Mouse (Mus musculus) MEL (cell line): Measurements from ENCODE around the gene Fam208a. TPM values are rescaled to one million over a fixed set of nuclear protein-coding genes. Genes with fewer than 3 reads are reported as not detected.

Experiments
- DNase-seq: peaks from one replicate; pipeline ENCODE4 v3.0.0; 2011; ENCODE audit warnings: low read depth, low spot score
- H3K27ac ChIP-seq: 2 replicates; pipeline ENCODE4 v1.5.1; 2012; ENCODE audit warnings: low read depth, mild to moderate bottlenecking, control low read depth, low read length, moderate library complexity; ENCODE audit not compliant: control insufficient read depth
- H3K27me3 ChIP-seq, 2 experiments: fragments of 150-350 bp in 1 of 2; sonication (generic) in 1 of 2; 2 replicates each; pipeline ENCODE4 v1.6.1; 2012; ENCODE audit warnings: low read length in 2 of 2, mild to moderate bottlenecking in 2 of 2, improper control_type of control experiment in 1 of 2, moderate library complexity in 1 of 2; ENCODE audit not compliant: insufficient read depth in 2 of 2, control insufficient read depth in 1 of 2
- H3K36me3 ChIP-seq, 2 experiments: 2 replicates each; pipeline ENCODE4 v1.6.1; 2012 to 2014; ENCODE audit warnings: low read length in 2 of 2, improper control_type of control experiment in 1 of 2, inconsistent platforms in 1 of 2, mild to moderate bottlenecking in 1 of 2; ENCODE audit not compliant: insufficient read depth in 2 of 2, control insufficient read depth in 1 of 2
- H3K4me1 ChIP-seq, 2 experiments: fragments of 150-350 bp in 1 of 2; sonication (generic) in 1 of 2; 2 replicates each; pipeline ENCODE4 v1.6.1; 2012; ENCODE audit warnings: low read length in 2 of 2, improper control_type of control experiment in 1 of 2, mild to moderate bottlenecking in 1 of 2; ENCODE audit not compliant: insufficient read depth in 2 of 2, control insufficient read depth in 1 of 2
- H3K4me3 ChIP-seq, 2 experiments: fragments of 150-350 bp in 1 of 2; sonication (generic) in 1 of 2; 2 replicates each; pipeline ENCODE4 v1.5.1; 2012; ENCODE audit warnings: low read depth in 2 of 2, low read length in 2 of 2, mild to moderate bottlenecking in 2 of 2, moderate library complexity in 2 of 2, control low read depth in 1 of 2, improper control_type of control experiment in 1 of 2; ENCODE audit not compliant: control insufficient read depth in 1 of 2, insufficient read depth in 1 of 2
- H3K79me2 ChIP-seq: 2 replicates; pipeline ENCODE4 v1.6.1; 2012; ENCODE audit warnings: mild to moderate bottlenecking, low read length, moderate library complexity; ENCODE audit not compliant: control insufficient read depth, poor library complexity, insufficient read depth
- H3K9ac ChIP-seq: 2 replicates; pipeline ENCODE4 v1.6.1; 2012; ENCODE audit warnings: low read depth, mild to moderate bottlenecking, control low read depth, low read length, moderate library complexity; ENCODE audit not compliant: control insufficient read depth, poor library complexity, severe bottlenecking
- H3K9me3 ChIP-seq: fragments of 150-350 bp; sonication (generic); replicated peaks from 2 replicates; pipeline ENCODE4 v1.6.1; 2012; ENCODE audit warnings: mild to moderate bottlenecking, low read length, improper control_type of control experiment, moderate library complexity; ENCODE audit not compliant: insufficient read depth
- CHD2 ChIP-seq: IDR thresholded peaks from 2 replicates; pipeline ENCODE4 v1.6.1; 2011; ENCODE audit warnings: low read length, improper control_type of control experiment
- CTCF ChIP-seq, 3 experiments: IDR thresholded peaks in 2 of 3; conservative IDR thresholded peaks in 1 of 3; 2 replicates each; pipeline ENCODE4 v1.5.1; 2011 to 2012; ENCODE audit warnings: low read length in 3 of 3, low read depth in 2 of 3, mild to moderate bottlenecking in 2 of 3, improper control_type of control experiment in 1 of 3, inconsistent platforms in 1 of 3, mixed read lengths in 1 of 3, moderate library complexity in 1 of 3; ENCODE audit not compliant: control insufficient read depth in 1 of 3, insufficient read depth in 1 of 3, poor library complexity in 1 of 3, severe bottlenecking in 1 of 3
- EP300 ChIP-seq, 2 experiments: IDR thresholded peaks; 2 replicates each; pipeline ENCODE4 v1.6.1; 2011; ENCODE audit warnings: improper control_type of control experiment in 2 of 2, low read length in 2 of 2, low read depth in 1 of 2, mild to moderate bottlenecking in 1 of 2
- ETS1 ChIP-seq: IDR thresholded peaks from 2 replicates; pipeline ENCODE4 v1.6.1; 2012; ENCODE audit warnings: low read depth, mild to moderate bottlenecking, inconsistent platforms, low read length, improper control_type of control experiment, moderate library complexity
- HCFC1 ChIP-seq: IDR thresholded peaks from 2 replicates; pipeline ENCODE4 v1.6.1; 2012; ENCODE audit warnings: low read depth, mild to moderate bottlenecking, inconsistent platforms, low read length, improper control_type of control experiment, moderate library complexity
- MAX ChIP-seq: IDR thresholded peaks from 2 replicates; pipeline ENCODE4 v1.6.1; 2011; ENCODE audit warnings: low read length, improper control_type of control experiment
- MAZ ChIP-seq: IDR thresholded peaks from 2 replicates; pipeline ENCODE4 v1.6.1; 2012; ENCODE audit warnings: low read depth, mild to moderate bottlenecking, inconsistent platforms, low read length, improper control_type of control experiment
- MEF2A ChIP-seq: IDR thresholded peaks from 2 replicates; pipeline ENCODE4 v1.6.1; 2014; ENCODE audit warnings: low read depth, mild to moderate bottlenecking, inconsistent platforms, low read length, improper control_type of control experiment; ENCODE audit not compliant: poor library complexity, insufficient replicate concordance, severe bottlenecking; ENCODE audit errors: extremely low read depth
- MXI1 ChIP-seq: IDR thresholded peaks from 2 replicates; pipeline ENCODE4 v1.6.1; 2011; ENCODE audit warnings: mild to moderate bottlenecking, low read depth, low read length, improper control_type of control experiment
- MYB ChIP-seq: IDR thresholded peaks from 2 replicates; pipeline ENCODE4 v1.6.1; 2011; ENCODE audit warnings: mild to moderate bottlenecking, low read depth, low read length, improper control_type of control experiment
- NELFE ChIP-seq: IDR thresholded peaks from 2 replicates; pipeline ENCODE4 v1.6.1; 2011; ENCODE audit warnings: low read depth, low read length, improper control_type of control experiment
- NRF1 ChIP-seq: IDR thresholded peaks from 2 replicates; pipeline ENCODE4 v1.6.1; 2014; ENCODE audit warnings: low read depth, mild to moderate bottlenecking, inconsistent platforms, low read length, improper control_type of control experiment, moderate library complexity; ENCODE audit not compliant: poor library complexity, insufficient read depth, severe bottlenecking
- POLR2A ChIP-seq, 2 experiments: IDR thresholded peaks; 2 replicates each; pipeline ENCODE4 v1.6.1; 2011 to 2012; ENCODE audit warnings: low read length in 2 of 2, mild to moderate bottlenecking in 2 of 2, control low read depth in 1 of 2, improper control_type of control experiment in 1 of 2, low read depth in 1 of 2, moderate library complexity in 1 of 2; ENCODE audit not compliant: control insufficient read depth in 1 of 2, insufficient read depth in 1 of 2, poor library complexity in 1 of 2
- POLR2AphosphoS2 ChIP-seq: IDR thresholded peaks from 2 replicates; pipeline ENCODE4 v1.6.1; 2011; ENCODE audit warnings: low read length, improper control_type of control experiment
- SIN3A ChIP-seq: IDR thresholded peaks from 2 replicates; pipeline ENCODE4 v1.6.1; 2012; ENCODE audit warnings: low read length, improper control_type of control experiment, inconsistent platforms
- TAL1 ChIP-seq: IDR thresholded peaks from 2 replicates; pipeline ENCODE4 v1.6.1; 2012; ENCODE audit warnings: mild to moderate bottlenecking, inconsistent platforms, low read length, moderate library complexity, mixed read lengths
- TBP ChIP-seq: IDR thresholded peaks from 2 replicates; pipeline ENCODE4 v1.8.0; 2011; ENCODE audit warnings: low read depth, low read length, improper control_type of control experiment
- TCF12 ChIP-seq: IDR thresholded peaks from 2 replicates; pipeline ENCODE4 v1.6.1; 2014; ENCODE audit warnings: low read depth, mild to moderate bottlenecking, inconsistent platforms, low read length, improper control_type of control experiment, moderate library complexity
- UBTF ChIP-seq: IDR thresholded peaks from 2 replicates; pipeline ENCODE4 v1.6.1; 2012; ENCODE audit warnings: low read depth, mild to moderate bottlenecking, inconsistent platforms, low read length, improper control_type of control experiment, moderate library complexity, borderline replicate concordance; ENCODE audit not compliant: insufficient read depth
- USF1 ChIP-seq: IDR thresholded peaks from 2 replicates; pipeline ENCODE4 v1.6.1; 2014; ENCODE audit warnings: low read depth, mild to moderate bottlenecking, inconsistent platforms, low read length, improper control_type of control experiment, moderate library complexity
- USF2 ChIP-seq, 2 experiments: IDR thresholded peaks; 2 replicates each; pipeline ENCODE4 v1.6.1; 2011 to 2012; ENCODE audit warnings: improper control_type of control experiment in 2 of 2, low read length in 2 of 2, borderline replicate concordance in 1 of 2, inconsistent platforms in 1 of 2, low read depth in 1 of 2, mild to moderate bottlenecking in 1 of 2; ENCODE audit not compliant: insufficient read depth in 1 of 2
- ZC3H11A ChIP-seq: IDR thresholded peaks from 2 replicates; pipeline ENCODE4 v1.6.1; 2012; ENCODE audit warnings: low read depth, mild to moderate bottlenecking, inconsistent platforms, low read length, improper control_type of control experiment
- ZKSCAN1 ChIP-seq: IDR thresholded peaks from 2 replicates; pipeline ENCODE4 v1.6.1; 2012; ENCODE audit warnings: low read depth, mild to moderate bottlenecking, inconsistent platforms, low read length, improper control_type of control experiment, moderate library complexity
- ZMIZ1 ChIP-seq: IDR thresholded peaks from 2 replicates; pipeline ENCODE4 v1.6.1; 2012; ENCODE audit warnings: low read depth, mild to moderate bottlenecking, inconsistent platforms, low read length, improper control_type of control experiment, moderate library complexity
- ZNF384 ChIP-seq: IDR thresholded peaks from 2 replicates; pipeline ENCODE4 v1.6.1; 2012; ENCODE audit warnings: low read depth, mild to moderate bottlenecking, inconsistent platforms, low read length, improper control_type of control experiment
- polyA plus RNA-seq, 2 experiments: library from polyadenylated mRNA; stranded (reverse) in 1 of 2; unstranded in 1 of 2; fragments of >175 nt in 1 of 2; fragments of >200 nt in 1 of 2; gene quantifications; 2 replicates each; pipeline versions ENCODE4 v1.2.1 to v1.2.4; 2012; ENCODE audit warnings: low replicate concordance in 2 of 2, low read depth in 1 of 2; ENCODE audit not compliant: insufficient read length in 2 of 2, insufficient read depth in 1 of 2, missing spikeins in 1 of 2
- total RNA-seq: library from RNA; depleted of rRNA; stranded (reverse); fragments of 300-350 nt; gene quantifications from 2 replicates; pipeline ENCODE4 v1.2.3, GENCODE M21; 2012

Fam208a gene
- total and polyA plus RNA-seq, 3 experiments, result 3.2 to 25.4 (median 8.7) TPM

DNA sequence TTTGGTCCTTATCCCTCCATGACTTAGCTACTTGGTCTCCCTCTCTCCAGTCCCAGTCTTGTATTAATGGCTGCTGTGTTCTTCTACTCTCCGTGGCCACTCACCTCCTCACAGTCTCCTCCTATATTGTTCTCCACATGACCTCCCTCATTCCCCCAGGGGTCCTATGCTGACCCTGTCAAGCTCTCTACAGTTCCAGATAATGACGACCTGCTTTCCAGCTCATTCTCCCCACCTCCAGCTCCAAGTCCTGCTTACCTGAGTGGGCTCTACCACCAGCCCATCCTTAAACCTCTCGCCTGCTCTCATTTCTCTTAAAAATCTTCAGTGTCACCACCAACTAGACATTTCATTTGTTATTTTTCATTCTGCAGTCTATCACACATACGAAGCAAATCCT lies 72.5 kb downstream of the Fam208a start:
- Histone ChIP-seq H3K9me3 (no peaks in the 10 kb centered on the region), H3K27ac (no peak overlapping the region), H3K9ac (no peak overlapping the region), H3K36me3 (no peaks in the 10 kb centered on the region), H3K79me2 (no peaks in the 10 kb centered on the region), H3K4me3 (no peak overlapping the region), H3K27me3 (no peaks in the 10 kb centered on the region), H3K4me1 (no peaks in the 10 kb centered on the region)
- DNase-seq, result no peak
- TF ChIP-seq EP300 (IDR thresholded peaks at IDR 0.05; ENCODE audit: low read depth in 1 of 2, low read length in 2 of 2) (no peak), POLR2A (IDR thresholded peaks at IDR 0.05; ENCODE audit: control insufficient read depth in 1 of 2, insufficient read depth in 1 of 2, low read depth in 1 of 2, low read length in 2 of 2, poor library complexity in 1 of 2) (no peak), NRF1 (no peak), ETS1 (no peak), MYB (no peak), CTCF (IDR thresholded peaks at IDR 0.05 in 2 of 3, conservative IDR thresholded peaks at IDR 0.05 in 1 of 3; ENCODE audit: control insufficient read depth in 1 of 3, insufficient read depth in 1 of 3, low read depth in 2 of 3, low read length in 3 of 3, poor library complexity in 1 of 3, severe bottlenecking in 1 of 3) (no peak), TAL1 (no peak), ZC3H11A (no peak), HCFC1 (no peak), ZMIZ1 (no peak), MEF2A (no peak)

DNA sequence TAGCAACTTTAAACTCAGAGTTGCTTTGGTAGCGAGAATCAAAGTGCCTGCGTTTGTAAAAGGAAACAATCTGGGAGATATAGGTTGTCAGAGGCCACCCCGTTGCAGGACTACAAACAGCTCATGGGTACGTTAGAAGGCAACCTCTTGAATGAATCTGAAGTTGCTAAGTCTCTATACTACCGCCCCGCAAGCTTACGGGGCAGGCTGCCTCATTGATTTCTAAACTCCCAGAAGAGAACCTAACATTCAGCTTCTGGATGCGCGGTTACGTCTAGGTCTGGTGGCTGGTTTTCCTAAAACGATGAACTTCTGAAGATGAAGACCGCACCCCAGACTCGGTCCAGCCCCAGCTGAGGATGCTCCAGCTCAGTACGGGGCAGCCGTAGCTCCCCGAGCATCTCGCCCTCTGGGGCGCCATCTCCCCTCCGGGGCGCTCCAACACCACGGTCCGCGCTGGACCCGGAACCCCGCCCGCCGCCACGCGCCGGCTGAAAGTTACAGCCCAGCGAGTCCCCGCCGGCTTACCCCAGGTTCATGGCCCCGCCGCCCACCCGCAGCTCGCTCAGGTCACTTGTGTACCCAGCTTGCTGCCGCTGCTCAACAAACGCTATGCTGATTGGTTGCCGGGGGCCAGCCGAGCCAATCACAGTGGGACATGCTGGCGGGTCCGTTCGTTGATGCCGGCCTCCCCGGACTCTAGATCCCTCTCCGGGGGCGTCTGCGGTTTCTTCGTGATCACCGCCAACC lies 79.4 kb downstream of the Fam208a start, which contains the start of gene Ccdc66:
Ccdc66 (minus strand) TSS at position 567 of the 750 bp plus-strand sequence.
- Histone ChIP-seq H3K27me3 (no peaks in the 10 kb centered on the region), H3K4me1 (no peaks in the 10 kb centered on the region), H3K79me2 (peaks cover 7% of the 10 kb centered on the region), H3K9ac (peak within 1 kb of the TSS; percentile 75), H3K4me3 (peak within 1 kb of the TSS; percentile 64 to 81), H3K27ac (peak within 1 kb of the TSS; percentile 41), H3K36me3 (peaks cover 0 to 3% of the 10 kb centered on the region in 2 experiments; a peak in 2 of 4 replicates), H3K9me3 (no peaks in the 10 kb centered on the region)
- peak; percentile 96 for DNase-seq
- TF ChIP-seq UBTF (0 out of 2 replicates have a peak, but pooled peaks have one; percentile 42), CHD2 (peak; percentile 78), MEF2A (no peak), SIN3A (peak; percentile 65), TBP (peak; percentile 48; the same call in 1 of the 2 replicates), TCF12 (peak; percentile 33; the same call in 1 of the 2 replicates), USF2 (IDR thresholded peaks at IDR 0.05; ENCODE audit: borderline replicate concordance in 1 of 2, insufficient read depth in 1 of 2, low read depth in 1 of 2, low read length in 2 of 2) (no peak), MXI1 (peak; percentile 44), MAX (peak; percentile 26; the same call in 1 of the 2 replicates), NELFE (peak; percentile 67), ZKSCAN1 (no peak), ZNF384 (no peak), NRF1 (0 out of 2 replicates have a peak, but pooled peaks have one; percentile 14), EP300 (IDR thresholded peaks at IDR 0.05; ENCODE audit: low read depth in 1 of 2, low read length in 2 of 2) (no peak), POLR2AphosphoS2 (peak; percentile 47; the same call in 1 of the 2 replicates), HCFC1 (peak; percentile 79), USF1 (no peak), POLR2A (IDR thresholded peaks at IDR 0.05; ENCODE audit: control insufficient read depth in 1 of 2, insufficient read depth in 1 of 2, low read depth in 1 of 2, low read length in 2 of 2, poor library complexity in 1 of 2) (peak; percentile 66 to 73; a peak in 2 of 4 replicates), MAZ (peak; percentile 63; the same call in 1 of the 2 replicates)
